Mouse (Mus musculus) MEL (cell line): ENCODE measurements around the gene Zbtb43. TPM values are rescaled to one million over a fixed set of nuclear protein-coding genes. Genes with fewer than 3 reads are reported as not detected.

Experiments used
- DNase-seq: peaks from one replicate; pipeline ENCODE4 v3.0.0; 2011; ENCODE audit warnings: low read depth, low spot score
- H3K27ac ChIP-seq: 2 replicates; pipeline ENCODE4 v1.5.1; 2012; ENCODE audit warnings: low read depth, mild to moderate bottlenecking, control low read depth, low read length, moderate library complexity; ENCODE audit not compliant: control insufficient read depth
- H3K27me3 ChIP-seq, 2 experiments: fragments of 150-350 bp in 1 of 2; sonication (generic) in 1 of 2; 2 replicates each; pipeline ENCODE4 v1.6.1; 2012; ENCODE audit warnings: low read length in 2 of 2, mild to moderate bottlenecking in 2 of 2, improper control_type of control experiment in 1 of 2, moderate library complexity in 1 of 2; ENCODE audit not compliant: insufficient read depth in 2 of 2, control insufficient read depth in 1 of 2
- H3K36me3 ChIP-seq, 2 experiments: 2 replicates each; pipeline ENCODE4 v1.6.1; 2012 to 2014; ENCODE audit warnings: low read length in 2 of 2, improper control_type of control experiment in 1 of 2, inconsistent platforms in 1 of 2, mild to moderate bottlenecking in 1 of 2; ENCODE audit not compliant: insufficient read depth in 2 of 2, control insufficient read depth in 1 of 2
- H3K4me1 ChIP-seq, 2 experiments: fragments of 150-350 bp in 1 of 2; sonication (generic) in 1 of 2; 2 replicates each; pipeline ENCODE4 v1.6.1; 2012; ENCODE audit warnings: low read length in 2 of 2, improper control_type of control experiment in 1 of 2, mild to moderate bottlenecking in 1 of 2; ENCODE audit not compliant: insufficient read depth in 2 of 2, control insufficient read depth in 1 of 2
- H3K4me3 ChIP-seq, 2 experiments: fragments of 150-350 bp in 1 of 2; sonication (generic) in 1 of 2; 2 replicates each; pipeline ENCODE4 v1.5.1; 2012; ENCODE audit warnings: low read depth in 2 of 2, low read length in 2 of 2, mild to moderate bottlenecking in 2 of 2, moderate library complexity in 2 of 2, control low read depth in 1 of 2, improper control_type of control experiment in 1 of 2; ENCODE audit not compliant: control insufficient read depth in 1 of 2, insufficient read depth in 1 of 2
- H3K79me2 ChIP-seq: 2 replicates; pipeline ENCODE4 v1.6.1; 2012; ENCODE audit warnings: mild to moderate bottlenecking, low read length, moderate library complexity; ENCODE audit not compliant: control insufficient read depth, poor library complexity, insufficient read depth
- H3K9ac ChIP-seq: 2 replicates; pipeline ENCODE4 v1.6.1; 2012; ENCODE audit warnings: low read depth, mild to moderate bottlenecking, control low read depth, low read length, moderate library complexity; ENCODE audit not compliant: control insufficient read depth, poor library complexity, severe bottlenecking
- H3K9me3 ChIP-seq: fragments of 150-350 bp; sonication (generic); replicated peaks from 2 replicates; pipeline ENCODE4 v1.6.1; 2012; ENCODE audit warnings: mild to moderate bottlenecking, low read length, improper control_type of control experiment, moderate library complexity; ENCODE audit not compliant: insufficient read depth
- CHD1 ChIP-seq: IDR thresholded peaks from 2 replicates; pipeline ENCODE4 v1.6.1; 2012; ENCODE audit warnings: low read depth, mild to moderate bottlenecking, inconsistent platforms, low read length, improper control_type of control experiment
- GABPA ChIP-seq: IDR thresholded peaks from 2 replicates; pipeline ENCODE4 v1.6.1; 2012; ENCODE audit warnings: low read depth, mild to moderate bottlenecking, inconsistent platforms, low read length, improper control_type of control experiment, moderate library complexity
- JUND ChIP-seq: IDR thresholded peaks from 2 replicates; pipeline ENCODE4 v1.6.1; 2011; ENCODE audit warnings: low read depth, mild to moderate bottlenecking, improper control_type of control experiment, low read length
- KAT2A ChIP-seq: conservative IDR thresholded peaks from 2 replicates; pipeline ENCODE4 v1.6.1; 2012; ENCODE audit warnings: low read depth, low read length, improper control_type of control experiment, inconsistent platforms
- MAX ChIP-seq: IDR thresholded peaks from 2 replicates; pipeline ENCODE4 v1.6.1; 2011; ENCODE audit warnings: low read length, improper control_type of control experiment
- MEF2A ChIP-seq: IDR thresholded peaks from 2 replicates; pipeline ENCODE4 v1.6.1; 2014; ENCODE audit warnings: low read depth, mild to moderate bottlenecking, inconsistent platforms, low read length, improper control_type of control experiment; ENCODE audit not compliant: poor library complexity, insufficient replicate concordance, severe bottlenecking; ENCODE audit errors: extremely low read depth
- MYB ChIP-seq: IDR thresholded peaks from 2 replicates; pipeline ENCODE4 v1.6.1; 2011; ENCODE audit warnings: mild to moderate bottlenecking, low read depth, low read length, improper control_type of control experiment
- NELFE ChIP-seq: IDR thresholded peaks from 2 replicates; pipeline ENCODE4 v1.6.1; 2011; ENCODE audit warnings: low read depth, low read length, improper control_type of control experiment
- NRF1 ChIP-seq: IDR thresholded peaks from 2 replicates; pipeline ENCODE4 v1.6.1; 2014; ENCODE audit warnings: low read depth, mild to moderate bottlenecking, inconsistent platforms, low read length, improper control_type of control experiment, moderate library complexity; ENCODE audit not compliant: poor library complexity, insufficient read depth, severe bottlenecking
- POLR2AphosphoS2 ChIP-seq: IDR thresholded peaks from 2 replicates; pipeline ENCODE4 v1.6.1; 2011; ENCODE audit warnings: low read length, improper control_type of control experiment
- POLR2AphosphoS5 ChIP-seq: IDR thresholded peaks from 2 replicates; pipeline ENCODE4 v1.6.1; 2012; ENCODE audit warnings: low read depth, borderline replicate concordance, mild to moderate bottlenecking, inconsistent platforms, low read length, moderate library complexity, mixed read lengths
- RCOR1 ChIP-seq: IDR thresholded peaks from 2 replicates; pipeline ENCODE4 v1.6.1; 2012; ENCODE audit warnings: low read depth, mild to moderate bottlenecking, inconsistent platforms, low read length, improper control_type of control experiment
- SMC3 ChIP-seq: IDR thresholded peaks from 2 replicates; pipeline ENCODE4 v1.6.1; 2011; ENCODE audit warnings: low read depth, low read length, improper control_type of control experiment
- TCF12 ChIP-seq: IDR thresholded peaks from 2 replicates; pipeline ENCODE4 v1.6.1; 2014; ENCODE audit warnings: low read depth, mild to moderate bottlenecking, inconsistent platforms, low read length, improper control_type of control experiment, moderate library complexity
- UBTF ChIP-seq: IDR thresholded peaks from 2 replicates; pipeline ENCODE4 v1.6.1; 2012; ENCODE audit warnings: low read depth, mild to moderate bottlenecking, inconsistent platforms, low read length, improper control_type of control experiment, moderate library complexity, borderline replicate concordance; ENCODE audit not compliant: insufficient read depth
- polyA plus RNA-seq, 2 experiments: library from polyadenylated mRNA; stranded (reverse) in 1 of 2; unstranded in 1 of 2; fragments of >175 nt in 1 of 2; fragments of >200 nt in 1 of 2; gene quantifications; 2 replicates each; pipeline versions ENCODE4 v1.2.1 to v1.2.4; 2012; ENCODE audit warnings: low replicate concordance in 2 of 2, low read depth in 1 of 2; ENCODE audit not compliant: insufficient read length in 2 of 2, insufficient read depth in 1 of 2, missing spikeins in 1 of 2
- total RNA-seq: library from RNA; depleted of rRNA; stranded (reverse); fragments of 300-350 nt; gene quantifications from 2 replicates; pipeline ENCODE4 v1.2.3, GENCODE M21; 2012

Gene Zbtb43
- total and polyA plus RNA-seq, 3 experiments = 15.5 to 17.7 TPM; not detected in 1

GRCm38 (mm10) chr2:33451038-33451978 lies 17.1 kb downstream of the Zbtb43 start:
- no peak overlapping the region for H3K4me3 ChIP-seq
- no peaks in the 10 kb centered on the region for H3K9me3 ChIP-seq
- 0 out of 2 replicates have a peak, but pooled peaks cover 2% of the 10 kb centered on the region for H3K79me2 ChIP-seq
- H3K27me3 ChIP-seq = no peaks in the 10 kb centered on the region
- no peak for DNase-seq
- H3K36me3 ChIP-seq = peaks cover 3 to 12% of the 10 kb centered on the region in 2 experiments; a peak in 3 of 4 replicates
- H3K9ac ChIP-seq = no peak overlapping the region
- no peak overlapping the region for H3K27ac ChIP-seq
- no peaks in the 10 kb centered on the region; a peak in 1 of 4 replicates for H3K4me1 ChIP-seq
- TF ChIP-seq SMC3 (no peak), GABPA (no peak), JUND (no peak), MEF2A (no peak), POLR2AphosphoS2 (no peak), NRF1 (no peak), RCOR1 (no peak), NELFE (no peak), KAT2A (no peak), MYB (no peak), POLR2AphosphoS5 (no peak), TCF12 (no peak), UBTF (no peak)

DNA sequence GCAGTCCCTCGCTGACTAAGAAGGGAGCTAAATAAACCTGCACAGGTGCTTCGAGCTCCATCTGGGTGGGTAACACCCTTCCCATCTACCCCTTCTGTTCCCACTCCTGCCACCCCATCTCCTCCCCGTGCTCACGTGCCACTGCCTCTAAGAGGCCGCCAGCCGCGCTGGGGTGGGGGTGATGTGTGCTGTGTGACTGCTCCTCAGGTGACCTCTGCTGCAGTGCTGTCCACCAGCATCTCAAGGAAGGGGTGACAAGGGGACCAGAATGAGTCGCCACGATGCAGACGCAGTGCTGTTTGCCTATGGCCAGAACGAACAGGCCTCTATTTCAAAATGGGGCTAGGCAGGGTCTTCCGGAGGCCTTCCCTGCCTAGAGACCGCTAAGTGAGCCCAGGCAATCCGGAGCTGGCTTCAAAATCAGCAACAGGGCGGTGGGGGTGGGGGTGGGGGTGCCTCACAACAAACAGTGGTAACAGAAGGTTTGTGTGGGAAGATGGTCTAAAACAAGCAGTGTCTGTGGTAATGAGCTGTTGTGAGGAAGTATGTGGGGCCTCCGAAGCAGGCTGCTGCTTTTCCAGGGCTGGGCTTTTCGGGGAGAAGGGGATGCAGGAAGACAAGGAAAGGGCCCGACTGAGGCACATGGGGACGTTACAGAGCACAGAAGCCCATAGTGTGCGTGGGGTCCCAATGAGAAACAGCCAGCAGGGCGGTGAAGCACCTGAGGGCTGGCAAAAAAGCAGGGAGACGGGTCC lies 19.1 kb downstream of the Zbtb43 start:
- Histone ChIP-seq H3K9me3 (no peaks in the 10 kb centered on the region), H3K27ac (no peak overlapping the region), H3K79me2 (no peaks in the 10 kb centered on the region)
- no peak for DNase-seq
- TF ChIP-seq MAX = no peak
- no peak for TF ChIP-seq KAT2A
- no peak for TF ChIP-seq RCOR1
- no peak for TF ChIP-seq CHD1
- TF ChIP-seq, all 39 proteins: peak for 0
- H3K36me3 ChIP-seq = peaks cover 3 to 12% of the 10 kb centered on the region in 2 experiments; a peak in 3 of 4 replicates
- no peak overlapping the region for H3K9ac ChIP-seq
- no peak overlapping the region for H3K4me3 ChIP-seq
- H3K4me1 ChIP-seq = no peaks in the 10 kb centered on the region; a peak in 1 of 4 replicates
- H3K27me3 ChIP-seq = no peaks in the 10 kb centered on the region
